Mouse (Mus musculus): ENCODE measurements around the gene Insl6. TPM values are rescaled to one million over a fixed set of nuclear protein-coding genes. Genes with fewer than 3 reads are reported as not detected.
A peak's percentile ranks its signal among the peaks of the same experiment; 100 is the strongest.

Gene Insl6
- total and polyA plus RNA-seq, 3 experiments: 5.1 to 11.2 (median 8.5) TPM

GRCm38 (mm10) chr19:29365105-29365504, 39.9 kb upstream of the Insl6 start:
- TF ChIP-seq ZKSCAN1 (IDR thresholded peaks at IDR 0.05; ENCODE audit: borderline replicate concordance, low read depth, low read length): no peak
- peak; percentile 47; the same call in 1 of the 2 replicates for TF ChIP-seq MXI1 (IDR thresholded peaks at IDR 0.05; ENCODE audit: low read depth, low read length)
- TF ChIP-seq JUN (IDR thresholded peaks at IDR 0.05; ENCODE audit: insufficient read depth, low read depth, low read length): peak; percentile 89
- 0 out of 2 replicates have a peak, but pooled peaks have one; percentile 28 for TF ChIP-seq CHD1 (IDR thresholded peaks at IDR 0.05; ENCODE audit: low read depth, low read length)
- no peak for TF ChIP-seq POLR2A (IDR thresholded peaks at IDR 0.05; ENCODE audit: low read depth, low read length)
- TF ChIP-seq TCF12 (IDR thresholded peaks at IDR 0.05; ENCODE audit: low read depth, low read length): peak; percentile 94
- TF ChIP-seq HCFC1 (IDR thresholded peaks at IDR 0.05; ENCODE audit: low read depth, low read length): peak; percentile 46; the same call in 1 of the 2 replicates
- peak; percentile 95 for TF ChIP-seq EP300 (IDR thresholded peaks at IDR 0.05; ENCODE audit: low read length)
- peak; percentile 82; the same call in 1 of the 2 replicates for TF ChIP-seq MEF2A (IDR thresholded peaks at IDR 0.05; ENCODE audit: borderline replicate concordance, low read depth, low read length)
- TF ChIP-seq MAFK (IDR thresholded peaks at IDR 0.05; ENCODE audit: insufficient replicate concordance, low read length): peak; percentile 56; the same call in 1 of the 2 replicates
- TF ChIP-seq BHLHE40 (IDR thresholded peaks at IDR 0.05; ENCODE audit: low read depth, low read length): peak; percentile 82
- TF ChIP-seq USF1 (IDR thresholded peaks at IDR 0.05; ENCODE audit: low read depth, low read length): no peak
- peak; percentile 29; the same call in 1 of the 2 replicates for TF ChIP-seq MAX (IDR thresholded peaks at IDR 0.05; ENCODE audit: low read length)
- TF ChIP-seq RAD21 (IDR thresholded peaks at IDR 0.05; ENCODE audit: low read depth, low read length): no peak; the same call in 1 of the 2 replicates
- TF ChIP-seq IRF4 (IDR thresholded peaks at IDR 0.05; ENCODE audit: low read depth, low read length): peak; percentile 99
- peak; percentile 92 for TF ChIP-seq CHD2 (IDR thresholded peaks at IDR 0.05; ENCODE audit: low read length)
- peak; percentile 98 for TF ChIP-seq RCOR1 (conservative IDR thresholded peaks at IDR 0.05; ENCODE audit: low read depth, low read length)
- TF ChIP-seq MYC (IDR thresholded peaks at IDR 0.05; ENCODE audit: low read depth, low read length): peak; percentile 74; the same call in 1 of the 2 replicates
- no peak; the same call in 1 of the 2 replicates for TF ChIP-seq UBTF (IDR thresholded peaks at IDR 0.05; ENCODE audit: low read depth, low read length)
- TF ChIP-seq ETS1 (conservative IDR thresholded peaks at IDR 0.05; ENCODE audit: low read depth, low read length): peak; percentile 97
- TF ChIP-seq PAX5 (IDR thresholded peaks at IDR 0.05; ENCODE audit: low read length): no peak
- TF ChIP-seq SIN3A (IDR thresholded peaks at IDR 0.05; ENCODE audit: low read length): peak; percentile 89
- TF ChIP-seq USF2 (conservative IDR thresholded peaks at IDR 0.05; ENCODE audit: low read depth, low read length): 0 out of 2 replicates have a peak, but pooled peaks have one; percentile 7
- 0 out of 2 replicates have a peak, but pooled peaks have one; percentile 10 for TF ChIP-seq ELF1 (IDR thresholded peaks at IDR 0.05; ENCODE audit: low read depth, low read length)
- 0 out of 2 replicates have a peak, but pooled peaks have one; percentile 11 for TF ChIP-seq KAT2A (IDR thresholded peaks at IDR 0.05; ENCODE audit: insufficient replicate concordance, low read length)
- TF ChIP-seq MAZ (IDR thresholded peaks at IDR 0.05; ENCODE audit: low read depth, low read length): peak; percentile 66; the same call in 1 of the 2 replicates
- TF ChIP-seq JUND (conservative IDR thresholded peaks at IDR 0.05; ENCODE audit: low read depth, low read length): peak; percentile 87
- no peak for TF ChIP-seq ZC3H11A (IDR thresholded peaks at IDR 0.05; ENCODE audit: low read depth, low read length)
- in situ Hi-C loops (cut with MboI; ENCODE audit: low pct_ligation_motif_present, low pct_unique_long_range_greater_than_20kb, low sequenced_read_pairs) (loop anchor here (5.0 to 25.0 kb wide), 3 partner anchors 57 to 578 kb away; partner anchors contain the start of genes 9930021J03Rik and Ranbp6), dilution Hi-C loops (cut with MboI; ENCODE audit: extremely low pct_ligation_motif_present, extremely low pct_unique_long_range_greater_than_20kb, low sequenced_read_pairs) (no loop called here)
- Histone ChIP-seq H3K27me3 (replicated peaks) (no peaks in the 10 kb centered on the region), H3K4me2 (ENCODE audit: insufficient read depth, low read depth, poor library complexity, severe bottlenecking) (peak overlapping the region; percentile 95), H3K36me3 (replicated peaks in 1 of 2; ENCODE audit: control insufficient read depth in 1 of 2, insufficient read depth in 1 of 2, low read length in 1 of 2) (peaks cover 0 to 18% of the 10 kb centered on the region in 2 experiments), H3K9me3 (replicated peaks; ENCODE audit: low read length) (no peaks in the 10 kb centered on the region), H3K79me2 (replicated peaks; ENCODE audit: control insufficient read depth, extremely low read depth, insufficient read depth, poor library complexity, severe bottlenecking) (peaks cover 23% of the 10 kb centered on the region), H3K4me3 (replicated peaks in 1 of 3; ENCODE audit: low read depth in 2 of 3, low read length in 2 of 3, poor library complexity in 1 of 3) (no peak overlapping the region), H3K9ac (ENCODE audit: insufficient read depth, low read depth) (peak overlapping the region; percentile 67; the same call in 1 of the 2 replicates), H3K4me1 (ENCODE audit: control insufficient read depth in 1 of 2, insufficient read depth in 2 of 2) (peaks cover 21 to 50% of the 10 kb centered on the region in 2 experiments), H3K27ac (ENCODE audit: insufficient read depth, low read depth) (peak overlapping the region; percentile 47)
- DNase-seq (ENCODE audit: extremely low read depth): peak; percentile 94

Measured in CH12.LX (cell line).